15 mouse cellular contexts compared by ENCODE assay signal in genomic region chr13:91758316-91759048, GRCm38 (mm10). TPM values are rescaled to one million over a fixed set of nuclear protein-coding genes. Genes with fewer than 3 reads are reported as not detected.
"Had no signal": no experiment of that assay in that cellular context is flagged by ENCODE, and none has a peak within 500 bp of the region (broad histone marks: within the 10 kb centered on the region; RNA-seq: fewer than 3 reads in every experiment).

No protein-coding gene starts in this region.

- H3K27me3 ChIP-seq: limb, embryonic 13.5 days; midbrain, embryonic 12.5 days; neural tube, embryonic 13.5 days had no signal

- ATAC-seq: midbrain, embryonic 16.5 days had no signal

- DNase-seq: kidney, adult 11 months; kidney, adult 9 months; kidney, postnatal 36 days; left cerebral cortex, postnatal 4 days; lung, embryonic 14.5 days; retina, postnatal 1 day; right cerebral cortex, postnatal 14 days; thymus, postnatal 4 days had no signal

- H3K36me3 ChIP-seq: limb, embryonic 13.5 days; midbrain, embryonic 12.5 days; neural tube, embryonic 13.5 days had no signal

- H3K4me3 ChIP-seq: limb, embryonic 13.5 days; midbrain, embryonic 12.5 days; neural tube, embryonic 13.5 days had no signal

- H3K9me3 ChIP-seq: limb, embryonic 13.5 days; midbrain, embryonic 12.5 days; neural tube, embryonic 13.5 days had no signal

- H3K27ac ChIP-seq: kidney, postnatal 0 days; limb, embryonic 13.5 days; liver, embryonic 14.5 days; midbrain, embryonic 12.5 days; neural tube, embryonic 13.5 days had no signal

- H3K4me1 ChIP-seq: midbrain, embryonic 12.5 days; neural tube, embryonic 13.5 days had no signal

- H3K4me2 ChIP-seq: limb, embryonic 13.5 days; lung, embryonic 14.5 days; midbrain, embryonic 12.5 days; neural tube, embryonic 13.5 days had no signal

- H3K9ac ChIP-seq: limb, embryonic 13.5 days; liver, embryonic 14.5 days; lung, embryonic 14.5 days; midbrain, embryonic 12.5 days; neural tube, embryonic 13.5 days had no signal

RNA-seq across cellular contexts. Expression of gene Acot12, which starts 17.2 kb away (rescaled TPM):
- total RNA-seq: megakaryocyte-erythroid progenitor cell, adult 5-6 weeks had no signal
- polyA plus RNA-seq: limb, embryonic 13.5 days; lung, embryonic 14.5 days; midbrain, embryonic 12.5 days; neural tube, embryonic 13.5 days had no signal
